Mouse (Mus musculus) 3T3-L1 (cell line): ENCODE results near the gene Katnb1.

Experiments
- DNase-seq: peaks from one replicate; pipeline ENCODE4 v3.0.0-alpha.2; 2015; ENCODE audit warnings: low read depth, low spot score

Katnb1 gene

DNA sequence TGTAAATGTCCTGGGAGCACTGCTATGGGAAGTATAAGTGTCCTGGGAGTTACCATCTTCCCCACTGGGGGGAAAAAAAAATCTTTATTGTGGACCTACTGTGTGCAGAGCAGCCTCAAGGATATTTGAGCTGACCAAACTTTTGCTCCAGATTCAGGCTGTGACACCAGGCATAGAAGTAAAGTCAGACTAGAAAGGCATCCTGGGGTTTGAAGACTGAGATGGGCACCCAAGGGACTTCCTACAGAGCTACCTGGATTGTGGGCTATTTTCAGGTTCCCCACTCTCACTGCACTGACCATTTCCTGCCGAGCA is 58.0 kb downstream of the Katnb1 start:
- no peak for DNase-seq

DNA sequence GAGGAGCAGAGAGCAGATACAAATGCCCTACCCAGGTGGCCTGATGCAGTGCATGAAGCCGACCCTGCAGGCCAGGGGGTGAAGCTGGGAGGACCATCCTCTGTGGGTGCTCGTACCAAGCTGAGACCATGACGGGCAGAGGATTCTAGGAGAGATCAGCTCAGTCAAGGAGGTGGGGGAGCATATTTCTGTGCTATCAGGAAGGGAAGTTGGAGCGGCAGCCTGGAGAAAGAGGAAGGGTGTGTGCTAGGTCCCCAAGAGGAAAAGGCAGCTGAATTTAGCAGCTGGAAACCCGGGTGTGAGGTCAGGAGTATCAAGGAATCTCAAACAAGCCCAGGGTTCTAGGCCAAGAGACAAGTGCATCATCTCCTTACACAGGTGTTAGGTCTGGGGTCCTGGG is 59.6 kb downstream of the Katnb1 start:
- no peak for DNase-seq

DNA sequence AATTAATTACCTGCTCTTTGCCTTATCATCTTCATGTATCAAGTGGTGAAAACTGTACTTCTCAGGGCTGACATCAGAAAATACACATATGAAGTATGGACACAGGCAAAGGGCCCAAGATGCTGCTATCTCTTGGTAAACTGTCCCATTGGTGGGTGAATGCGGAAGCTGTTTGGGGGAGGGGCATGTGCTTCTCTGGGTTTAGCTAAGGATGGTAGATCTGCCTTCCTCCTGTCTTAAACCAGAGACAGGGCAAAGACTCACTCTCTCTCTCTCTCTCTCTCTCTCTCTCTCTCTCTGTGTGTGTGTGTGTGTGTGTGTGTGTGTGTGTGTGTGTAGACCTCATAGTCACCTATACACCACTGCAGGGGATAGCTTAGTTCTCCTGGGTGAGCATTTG is 60.0 kb downstream of the Katnb1 start:
- no peak for DNase-seq

DNA sequence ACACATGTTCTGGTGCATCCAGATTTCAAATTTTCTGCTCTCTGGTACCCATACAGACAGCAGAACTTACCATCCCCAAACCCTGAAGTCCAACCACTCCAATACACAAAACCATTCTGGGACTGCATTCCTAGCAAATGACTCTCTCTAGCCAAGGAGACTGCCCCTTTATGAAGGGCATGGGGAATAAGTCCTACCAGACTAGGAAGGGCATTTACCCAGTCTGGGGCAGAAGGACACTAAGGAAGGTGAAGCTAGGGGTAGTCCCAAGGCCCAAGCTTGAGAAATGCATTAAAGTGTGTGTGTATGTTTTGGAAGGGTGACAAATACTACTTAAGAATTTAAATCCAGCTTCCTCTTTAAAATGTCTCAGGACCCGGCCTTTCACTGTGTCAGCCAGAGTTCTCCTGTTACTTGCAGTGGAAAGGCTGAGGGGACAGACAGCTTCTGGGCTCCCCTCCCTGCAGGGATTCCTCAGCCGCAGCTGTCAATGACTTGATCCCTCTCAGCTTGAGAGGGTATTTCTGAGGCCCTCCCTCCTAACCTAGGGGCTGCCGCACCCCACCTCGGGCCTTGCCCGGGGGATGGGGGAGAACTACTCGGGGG is 60.6 kb downstream of the Katnb1 start:
- DNase-seq = peak; percentile 73

DNA sequence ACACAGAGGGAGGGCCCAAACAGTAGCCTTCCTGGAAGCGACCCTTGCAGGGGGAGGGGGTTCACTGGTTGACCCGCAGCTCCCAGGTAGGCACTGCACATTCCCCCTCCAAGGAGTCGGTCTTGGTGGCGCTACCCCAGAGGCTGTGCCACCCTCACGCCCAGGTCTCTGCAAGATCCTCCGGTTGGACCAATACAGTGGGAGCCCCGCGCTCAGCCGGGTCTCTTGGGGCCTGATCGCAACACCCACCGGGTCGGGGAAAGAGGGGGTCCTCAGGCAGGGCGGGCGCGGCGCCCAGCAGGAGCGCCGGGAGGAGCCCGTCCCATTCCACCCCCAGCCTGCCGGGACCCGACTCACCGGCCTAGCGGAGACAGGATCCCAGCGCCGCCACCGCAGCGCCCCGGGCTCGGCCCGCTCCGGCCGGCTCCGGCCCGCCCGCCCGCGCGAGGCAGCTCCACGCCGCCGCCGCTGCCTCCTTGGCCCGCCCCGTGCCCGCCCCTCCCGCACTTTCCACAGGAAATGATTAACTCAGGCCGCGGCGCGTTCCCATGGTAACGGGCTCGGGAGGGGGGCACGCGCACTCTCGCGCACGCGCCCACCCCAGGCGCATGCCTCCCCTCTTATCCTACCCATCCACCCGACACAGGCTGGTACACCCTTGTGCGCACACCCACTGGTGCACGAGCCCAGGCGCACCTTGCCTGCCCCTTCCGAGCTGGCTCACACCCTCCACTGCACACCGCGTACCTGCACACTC is 61.3 kb downstream of the Katnb1 start:
- peak; percentile 46 for DNase-seq

DNA sequence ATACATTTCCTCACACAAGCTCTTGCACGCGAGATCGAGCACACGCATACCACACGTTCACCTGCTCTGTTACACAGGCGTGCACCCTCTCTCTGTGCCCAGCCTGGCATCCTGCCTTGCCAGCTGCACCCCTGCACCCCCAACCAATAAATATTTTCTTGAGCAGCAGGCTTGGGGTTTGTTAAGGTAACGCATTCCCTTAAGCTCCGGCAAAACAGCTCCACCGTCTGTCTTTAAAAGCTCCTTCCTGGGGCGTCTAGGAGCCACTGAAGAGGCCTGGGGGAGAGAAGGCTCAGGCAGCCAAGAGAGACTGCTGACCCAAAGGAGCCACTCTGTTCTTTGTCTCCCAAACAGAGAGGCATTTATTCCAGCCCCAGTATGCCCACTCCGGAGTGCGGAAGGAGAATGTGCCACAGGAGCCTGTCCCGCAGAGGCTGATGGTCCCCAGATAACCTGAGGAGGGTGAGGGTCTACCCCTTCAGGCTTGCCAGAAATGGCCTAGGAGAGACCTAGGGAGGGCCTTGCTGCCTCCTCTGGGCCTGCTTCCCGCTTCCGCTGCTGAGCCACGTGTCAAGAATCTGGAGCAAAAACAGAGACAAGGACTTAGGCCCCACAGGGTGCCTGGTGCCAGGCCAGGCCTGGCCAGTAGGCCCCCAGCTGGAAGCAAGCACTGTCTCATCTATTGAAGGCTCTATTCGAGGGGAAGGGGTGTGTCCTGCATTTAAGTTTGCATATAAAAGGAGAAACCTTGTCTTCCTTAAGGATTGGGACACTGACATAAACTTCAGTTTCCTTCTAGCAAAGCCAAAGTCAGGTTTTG is 62.2 kb downstream of the Katnb1 start:
- DNase-seq = peak; percentile 26

DNA sequence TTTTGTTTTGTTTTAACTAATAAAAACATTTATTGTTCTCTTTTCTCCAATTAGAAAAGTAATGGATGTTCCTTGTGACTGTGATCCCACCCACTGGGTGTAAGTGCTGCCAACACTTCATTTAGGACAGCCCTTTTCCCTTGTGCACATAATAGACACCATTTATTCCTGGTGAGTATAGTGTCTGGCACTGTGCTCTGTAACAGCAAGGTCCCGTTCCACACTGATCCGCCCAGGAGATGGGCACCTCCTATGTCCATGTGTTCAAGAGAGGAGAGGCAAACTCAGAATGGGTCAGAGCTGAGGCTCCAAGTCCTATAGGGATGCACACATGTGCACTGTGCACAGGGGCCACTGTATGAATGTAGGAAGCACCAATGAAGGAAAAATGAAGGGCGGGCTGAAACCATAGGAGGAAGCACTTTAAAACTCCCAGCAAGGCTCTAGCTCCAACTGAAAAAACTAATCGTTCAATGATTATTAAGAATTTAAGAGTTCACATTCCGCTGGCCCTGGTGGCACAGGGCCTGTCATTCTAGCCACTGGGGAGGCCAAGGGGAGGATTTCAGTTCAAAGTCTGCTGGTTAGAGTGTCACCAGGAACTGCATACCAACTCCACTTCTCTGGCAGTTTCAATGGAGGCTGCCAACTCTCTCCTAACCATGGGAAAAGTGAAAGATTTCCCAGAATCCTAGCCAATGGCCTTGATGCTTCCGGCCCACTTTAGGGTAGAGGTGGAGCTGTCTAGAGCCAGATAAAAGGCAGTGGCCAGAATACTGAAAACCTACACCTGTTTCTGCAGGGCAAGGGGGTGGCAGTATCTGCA is 63.0 kb downstream of the Katnb1 start:
- no peak for DNase-seq

DNA sequence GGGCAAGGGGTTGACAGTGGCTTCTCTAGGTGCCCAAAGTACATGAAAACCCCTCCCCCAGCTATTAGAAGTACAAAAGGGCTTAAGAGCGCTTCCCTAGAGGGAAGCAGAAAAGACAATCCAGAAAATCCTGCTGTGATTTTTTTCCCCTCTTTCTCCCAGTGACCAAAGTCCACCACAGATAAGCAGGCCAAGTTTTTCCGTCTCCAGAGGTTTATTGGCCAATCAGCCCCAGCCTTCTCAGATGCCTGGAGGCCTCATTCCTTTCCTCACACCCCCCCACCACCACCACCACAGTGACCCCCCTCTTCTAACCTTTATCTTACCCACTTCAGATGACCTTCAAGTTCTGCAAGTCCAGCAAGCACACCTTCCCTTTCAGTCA is 63.6 kb downstream of the Katnb1 start:
- no peak for DNase-seq

DNA sequence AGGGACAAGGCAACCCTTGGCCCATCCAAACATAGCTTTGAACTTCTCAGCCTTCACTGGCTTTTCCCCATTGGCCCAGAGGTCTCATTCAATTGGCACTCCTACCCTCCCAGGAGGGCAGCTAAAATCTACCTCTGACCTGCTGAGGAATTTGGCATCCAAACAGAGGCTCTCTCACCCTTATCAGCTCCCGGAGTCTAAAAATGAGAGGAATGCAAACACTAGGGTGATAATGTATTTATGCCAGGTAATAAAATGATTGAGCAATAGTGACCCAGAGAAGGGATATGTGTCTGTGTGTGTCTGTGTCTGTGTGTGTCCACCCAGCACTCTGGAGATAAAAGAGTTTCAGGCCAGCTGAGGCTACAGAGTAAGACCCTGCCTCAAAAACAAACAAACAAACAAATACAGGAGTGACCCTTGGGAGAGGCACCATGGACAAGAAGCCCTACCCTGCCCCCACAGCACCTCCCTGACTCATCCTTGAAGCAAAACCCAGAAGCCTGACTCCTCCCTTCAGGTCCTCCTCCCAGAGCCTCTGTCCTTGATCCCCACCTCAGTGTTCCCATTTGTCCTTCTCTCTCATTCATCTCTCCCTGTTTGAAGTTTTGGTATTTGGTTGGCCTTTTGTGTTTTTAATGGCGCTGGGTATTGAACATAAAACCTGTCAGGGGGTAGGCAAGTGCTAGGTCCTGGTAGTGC is 65.2 kb downstream of the Katnb1 start:
- DNase-seq = peak; percentile 49

DNA sequence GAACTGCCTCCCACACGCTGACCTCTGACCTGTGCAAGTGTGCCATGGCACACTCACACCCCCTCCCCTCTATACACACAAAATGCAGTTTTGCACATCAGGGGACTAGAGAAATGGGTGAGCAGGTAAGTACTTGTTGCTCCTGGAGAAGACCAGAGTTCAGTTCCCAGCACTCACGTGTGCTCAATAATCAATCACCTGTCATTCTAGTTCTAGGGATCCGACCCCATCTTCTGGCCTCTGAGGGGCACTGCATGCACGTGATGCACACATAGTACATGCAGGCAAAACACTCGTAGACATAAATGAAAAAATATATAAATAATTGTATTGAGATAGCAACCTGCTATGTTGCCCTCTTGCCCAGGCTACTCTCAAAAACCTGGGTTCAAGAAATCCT is 65.9 kb downstream of the Katnb1 start:
- no peak for DNase-seq

DNA sequence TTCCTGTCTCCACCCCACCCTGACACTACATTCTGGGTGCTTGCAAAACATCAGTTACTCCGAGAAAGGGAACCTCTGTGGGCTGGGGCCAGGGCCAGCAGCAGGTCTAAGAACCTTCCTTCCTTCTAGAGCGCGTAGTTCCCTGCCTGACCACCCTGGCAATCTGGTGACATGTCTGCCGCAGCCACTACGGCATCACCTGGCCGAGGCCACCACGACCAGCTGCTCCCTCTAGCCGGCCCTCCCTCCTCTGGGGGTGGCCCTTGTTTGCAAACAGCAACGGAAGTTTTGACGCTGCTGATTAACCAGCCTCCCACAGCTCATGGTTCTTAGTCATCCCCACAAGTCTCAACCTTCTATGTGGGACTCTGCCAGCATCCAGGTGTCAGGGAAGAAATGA is 68.4 kb downstream of the Katnb1 start:
- DNase-seq = no peak

DNA sequence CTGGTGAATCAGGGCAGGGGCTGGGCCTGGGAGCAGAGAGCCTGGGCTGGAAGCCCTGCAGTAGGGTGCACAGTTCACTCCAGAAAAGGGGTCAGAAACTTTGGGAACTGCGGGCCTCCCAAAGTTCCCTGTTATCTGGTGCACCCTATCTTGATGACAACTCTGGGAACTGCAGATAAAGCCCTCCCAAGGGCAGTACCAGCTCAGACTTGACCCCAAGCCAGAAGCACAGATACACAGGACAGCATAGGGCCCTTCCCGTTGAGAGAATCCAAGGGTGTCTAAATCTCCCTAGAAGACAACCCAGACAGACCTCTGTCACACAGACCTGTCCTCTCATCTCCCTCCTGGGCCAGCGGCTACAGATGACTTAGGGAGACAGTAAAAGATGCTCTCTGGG is 69.6 kb downstream of the Katnb1 start:
- no peak for DNase-seq
